8 mouse cellular contexts compared by ENCODE assay signal in genomic region chr9:103110727-103111501, GRCm38 (mm10). TPM values are rescaled to one million over a fixed set of nuclear protein-coding genes. Genes with fewer than 3 reads are reported as not detected.
DNase-seq lines count a peak whose midpoint lies in the region; ATAC-seq lines count a peak whose summit lies in the region.

No protein-coding gene starts in this region.

- no peak for ATAC-seq in heart, embryonic 14.5 days (ENCODE audit: insufficient number of reproducible peaks, insufficient read depth, low FRiP score, low read depth)
- no peak for ATAC-seq in intestine, embryonic 16.5 days
- ATAC-seq in midbrain, embryonic 13.5 days, result peak; percentile 31
- ATAC-seq in erythroid progenitor cell, adult 5-6 weeks (replicated peaks; ENCODE audit: low FRiP score, poor library complexity, severe bottlenecking), result no peak

- peaks cover 54% of the 10 kb centered on the region for H3K27me3 ChIP-seq in heart, embryonic 14.5 days (ENCODE audit: control insufficient read depth, insufficient read depth, low read length)
- H3K27me3 ChIP-seq in embryonic facial prominence, embryonic 10.5 days (replicated peaks; ENCODE audit: low read depth, poor library complexity, severe bottlenecking), result peaks cover 62% of the 10 kb centered on the region
- peaks cover 30% of the 10 kb centered on the region for H3K27me3 ChIP-seq in intestine, embryonic 16.5 days (replicated peaks; ENCODE audit: control insufficient read depth, insufficient read depth, low read length)
- H3K27me3 ChIP-seq in midbrain, embryonic 13.5 days, result 0 out of 2 replicates have a peak, but pooled peaks cover 3% of the 10 kb centered on the region

- peak overlapping the region; percentile 56 to 77 for H3K4me3 ChIP-seq in heart, embryonic 14.5 days (ENCODE audit: control insufficient read depth in 1 of 2, insufficient read depth in 1 of 2, low read depth in 1 of 2, low read length in 2 of 2)
- peak overlapping the region; percentile 81 for H3K4me3 ChIP-seq in embryonic facial prominence, embryonic 10.5 days
- H3K4me3 ChIP-seq in intestine, embryonic 16.5 days (ENCODE audit: low read length), result peak overlapping the region; percentile 66
- H3K4me3 ChIP-seq in midbrain, embryonic 13.5 days (replicated peaks), result peak overlapping the region; percentile 92

- no peaks in the 10 kb centered on the region for H3K9me3 ChIP-seq in heart, embryonic 14.5 days (ENCODE audit: control insufficient read depth, low read length)
- H3K9me3 ChIP-seq in embryonic facial prominence, embryonic 10.5 days, result no peaks in the 10 kb centered on the region
- no peaks in the 10 kb centered on the region for H3K9me3 ChIP-seq in intestine, embryonic 16.5 days (ENCODE audit: control insufficient read depth, low read length)
- H3K9me3 ChIP-seq in midbrain, embryonic 13.5 days, result no peaks in the 10 kb centered on the region

- intact Hi-C loops in heart, postnatal 10 days (cut with DNase I), result no loop called here

- peak overlapping the region; percentile 71 for H3K4me2 ChIP-seq in heart, embryonic 14.5 days (ENCODE audit: low read length)
- H3K4me2 ChIP-seq in intestine, embryonic 16.5 days (ENCODE audit: low read depth, low read length), result peak overlapping the region; percentile 97
- peak overlapping the region; percentile 92 for H3K4me2 ChIP-seq in midbrain, embryonic 13.5 days (replicated peaks)

- H3K4me1 ChIP-seq in heart, embryonic 14.5 days (ENCODE audit: control insufficient read depth in 2 of 2, insufficient read depth in 2 of 2, low read length in 2 of 2), result peaks cover 7 to 14% of the 10 kb centered on the region in 2 experiments; a peak in 3 of 4 replicates
- peaks cover 42% of the 10 kb centered on the region for H3K4me1 ChIP-seq in embryonic facial prominence, embryonic 10.5 days
- peaks cover 18% of the 10 kb centered on the region for H3K4me1 ChIP-seq in intestine, embryonic 16.5 days (ENCODE audit: control insufficient read depth, insufficient read depth, low read length)
- H3K4me1 ChIP-seq in midbrain, embryonic 13.5 days (replicated peaks), result peaks cover 53% of the 10 kb centered on the region

- H3K36me3 ChIP-seq in heart, embryonic 14.5 days (ENCODE audit: control insufficient read depth, insufficient read depth, low read length), result no peaks in the 10 kb centered on the region
- no peaks in the 10 kb centered on the region for H3K36me3 ChIP-seq in embryonic facial prominence, embryonic 10.5 days (replicated peaks)
- H3K36me3 ChIP-seq in intestine, embryonic 16.5 days (ENCODE audit: control insufficient read depth, insufficient read depth, low read length), result no peaks in the 10 kb centered on the region
- 0 out of 2 replicates have a peak, but pooled peaks cover 6% of the 10 kb centered on the region for H3K36me3 ChIP-seq in midbrain, embryonic 13.5 days

- H3K9ac ChIP-seq in heart, embryonic 14.5 days (ENCODE audit: low read length), result peak overlapping the region; percentile 54
- H3K9ac ChIP-seq in intestine, embryonic 16.5 days (ENCODE audit: low read depth, low read length), result peak overlapping the region; percentile 71
- H3K9ac ChIP-seq in midbrain, embryonic 13.5 days (replicated peaks), result peak overlapping the region; percentile 96

- 18% methylated on average over 18 of the region's 18 CpGs for WGBS in heart, embryonic 14.5 days
- WGBS in embryonic facial prominence, embryonic 10.5 days, result 16% methylated on average over 18 of the region's 18 CpGs
- 19% methylated on average over 18 of the region's 18 CpGs for WGBS in intestine, embryonic 16.5 days
- WGBS in midbrain, embryonic 13.5 days, result 19% methylated on average over 18 of the region's 18 CpGs

- DNase-seq in heart, postnatal 10 days, result no peak
- DNase-seq in embryonic facial prominence, embryonic 10.5 days (ENCODE audit: low spot score), result peak; percentile 34
- DNase-seq in layer of hippocampus, postnatal 25 days (ENCODE audit: extremely low spot score in 1 of 2, low spot score in 1 of 2), result no peak
- no peak for DNase-seq in urinary bladder, postnatal 36 days (ENCODE audit: low spot score in 2 of 2)

- no peak overlapping the region for H3K27ac ChIP-seq in heart, embryonic 14.5 days (replicated peaks in 1 of 2; ENCODE audit: control insufficient read depth in 1 of 2, insufficient read depth in 1 of 2, low read depth in 2 of 2, low read length in 2 of 2)
- H3K27ac ChIP-seq in embryonic facial prominence, embryonic 10.5 days (replicated peaks), result peak overlapping the region; percentile 86
- H3K27ac ChIP-seq in intestine, embryonic 16.5 days (ENCODE audit: low read length), result no peak overlapping the region
- H3K27ac ChIP-seq in midbrain, embryonic 13.5 days, result peak overlapping the region; percentile 97

RNA-seq across cellular contexts. Expression of gene Rab6b, which starts 0.7 kb away (rescaled TPM):
- polyA plus RNA-seq in heart, embryonic 14.5 days (2014; fragmentation: Nextera tagmentation; extraction: Ambion mirVana), result 1.0 and 1.5 TPM in 2 replicates
- total RNA-seq in heart, postnatal 10 days (2021), result 1 to 10 TPM; 1.7 to 1.8 TPM
- 6.8 and 8.4 TPM in 2 replicates for polyA plus RNA-seq in embryonic facial prominence, embryonic 10.5 days (2016; fragmentation: Nextera tagmentation; extraction: Ambion mirVana)
- 4.5 TPM in 2 replicates for polyA plus RNA-seq in intestine, embryonic 16.5 days (2015; fragmentation: Nextera tagmentation; extraction: Ambion mirVana)
- polyA plus RNA-seq in midbrain, embryonic 13.5 days (2015; fragmentation: Nextera tagmentation; extraction: Ambion mirVana), result 58.9 and 64.2 TPM in 2 replicates
- 0.36 and 0.42 TPM in 2 replicates for total RNA-seq in erythroid progenitor cell, adult 5-6 weeks (2015; ENCODE audit: low replicate concordance)
- total RNA-seq in erythroid progenitor cell, adult 5-6 weeks (2017; ENCODE audit: low replicate concordance), result 0.61 and 0.64 TPM in 2 replicates
- 100 to 1,000 TPM; 454 to 464 TPM for total RNA-seq in layer of hippocampus, postnatal 25 days (2021)

Comparison
In these comparisons a context has a peak if more than half of its experiments do, and no peak if none do; other contexts are left out.
1. H3K27ac ChIP-seq: peak in embryonic facial prominence, embryonic 10.5 days (single experiment) and midbrain, embryonic 13.5 days (single experiment); none in heart, embryonic 14.5 days (0 of 2) and intestine, embryonic 16.5 days (single experiment).
2. Peak in every context shown above with its lines, with median percentiles within 50 percentile points of each other: H3K4me2 ChIP-seq, H3K4me3 ChIP-seq and H3K9ac ChIP-seq.